Mouse (Mus musculus): ENCODE measurements at regions not wholly inside any gene's neighbourhood (a gene's known extent, or its start where the extent isn't known, plus 50 kb on each side); places are given as distances from the start of the nearest gene placed in this dataset.

GRCm38 (mm10) chr17:54821059-54821458, 522.2 kb upstream of the Slc5a7 start:
- no peak overlapping the region for H3K9ac ChIP-seq (ENCODE audit: low read depth, low read length)
- no peak overlapping the region for H3K27ac ChIP-seq (ENCODE audit: low read depth, low read length)
- ATAC-seq (ENCODE audit: low FRiP score) (no peak), DNase-seq (ENCODE audit: low spot score) (no peak)
- H3K36me3 ChIP-seq (ENCODE audit: control insufficient read depth, insufficient read depth, low read length), result no peaks in the 10 kb centered on the region
- H3K4me1 ChIP-seq (replicated peaks; ENCODE audit: control insufficient read depth, insufficient read depth, low read length), result no peaks in the 10 kb centered on the region
- no peak overlapping the region for H3K4me3 ChIP-seq (ENCODE audit: low read depth, low read length)
- no peak overlapping the region for H3K4me2 ChIP-seq (replicated peaks; ENCODE audit: low read depth, low read length)
- WGBS, result 88% methylated on average over 5 of the region's 5 CpGs
- H3K27me3 ChIP-seq (ENCODE audit: control insufficient read depth, insufficient read depth, low read length), result no peaks in the 10 kb centered on the region
- no peaks in the 10 kb centered on the region for H3K9me3 ChIP-seq (ENCODE audit: control insufficient read depth, low read length)

- ATAC-seq (ENCODE audit: low FRiP score) (no peak), DNase-seq (ENCODE audit: low spot score) (no peak)
- H3K9ac ChIP-seq (ENCODE audit: low read depth, low read length), result no peak overlapping the region
- no peak overlapping the region for H3K4me2 ChIP-seq (replicated peaks; ENCODE audit: low read depth, low read length)
- no peak overlapping the region for H3K4me3 ChIP-seq (ENCODE audit: low read depth, low read length)
- no peaks in the 10 kb centered on the region for H3K36me3 ChIP-seq (ENCODE audit: control insufficient read depth, insufficient read depth, low read length)
- WGBS, result 74% methylated on average over 1 of the region's 1 CpGs
- no peaks in the 10 kb centered on the region for H3K27me3 ChIP-seq (ENCODE audit: control insufficient read depth, insufficient read depth, low read length)
- no peaks in the 10 kb centered on the region for H3K4me1 ChIP-seq (replicated peaks; ENCODE audit: control insufficient read depth, insufficient read depth, low read length)
- no peaks in the 10 kb centered on the region for H3K9me3 ChIP-seq (ENCODE audit: control insufficient read depth, low read length)
- no peak overlapping the region for H3K27ac ChIP-seq (ENCODE audit: low read depth, low read length)
Observed at GRCm38 (mm10) chr17:54853631-54854030, 554.8 kb upstream of the Slc5a7 start.

DNA sequence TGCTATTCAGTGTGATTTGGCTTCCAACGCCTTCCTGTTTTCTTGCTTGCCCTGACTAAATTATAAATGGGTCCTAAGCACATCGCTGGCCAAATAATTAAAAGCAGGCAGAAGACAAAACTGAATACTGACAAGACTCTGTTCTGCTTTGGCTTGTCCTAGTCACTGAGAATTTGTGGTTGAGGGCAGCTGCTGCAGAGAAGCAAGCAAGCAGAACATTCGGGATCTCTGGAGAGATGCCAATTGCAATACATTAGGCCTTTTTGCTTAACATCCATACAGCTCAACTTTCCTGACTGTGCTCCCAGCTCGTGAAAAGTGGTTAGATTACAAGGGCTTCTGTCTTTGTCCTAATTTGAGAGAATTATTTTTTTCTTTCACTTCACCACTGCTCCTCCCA, 549.0 kb upstream of the St6gal2 start:
- no peak overlapping the region for H3K4me2 ChIP-seq (replicated peaks; ENCODE audit: low read depth, low read length)
- H3K36me3 ChIP-seq (ENCODE audit: control insufficient read depth, insufficient read depth, low read length), result no peaks in the 10 kb centered on the region
- H3K4me1 ChIP-seq (replicated peaks; ENCODE audit: control insufficient read depth, insufficient read depth, low read length), result no peaks in the 10 kb centered on the region
- no peak overlapping the region for H3K27ac ChIP-seq (ENCODE audit: low read depth, low read length)
- WGBS, result 65% methylated on average over 4 of the region's 4 CpGs
- no peak overlapping the region for H3K4me3 ChIP-seq (ENCODE audit: low read depth, low read length)
- no peak overlapping the region for H3K9ac ChIP-seq (ENCODE audit: low read depth, low read length)
- H3K27me3 ChIP-seq (ENCODE audit: control insufficient read depth, insufficient read depth, low read length), result no peaks in the 10 kb centered on the region
- no peaks in the 10 kb centered on the region for H3K9me3 ChIP-seq (ENCODE audit: control insufficient read depth, low read length)
- ATAC-seq (ENCODE audit: low FRiP score), result no peak
- no peak for DNase-seq (ENCODE audit: low spot score)

- H3K36me3 ChIP-seq (ENCODE audit: control insufficient read depth, insufficient read depth, low read length), result no peaks in the 10 kb centered on the region
- WGBS, result 77% methylated on average over 3 of the region's 3 CpGs
- ATAC-seq (ENCODE audit: low FRiP score) (no peak), DNase-seq (ENCODE audit: low spot score) (no peak)
- no peak overlapping the region for H3K27ac ChIP-seq (ENCODE audit: low read depth, low read length)
- H3K4me1 ChIP-seq (replicated peaks; ENCODE audit: control insufficient read depth, insufficient read depth, low read length), result no peaks in the 10 kb centered on the region
- no peaks in the 10 kb centered on the region for H3K9me3 ChIP-seq (ENCODE audit: control insufficient read depth, low read length)
- H3K4me3 ChIP-seq (ENCODE audit: low read depth, low read length), result no peak overlapping the region
- no peaks in the 10 kb centered on the region for H3K27me3 ChIP-seq (ENCODE audit: control insufficient read depth, insufficient read depth, low read length)
- H3K9ac ChIP-seq (ENCODE audit: low read depth, low read length), result no peak overlapping the region
- no peak overlapping the region for H3K4me2 ChIP-seq (replicated peaks; ENCODE audit: low read depth, low read length)
Observed at GRCm38 (mm10) chr17:54929181-54929715, 515.9 kb upstream of the St6gal2 start.

DNA sequence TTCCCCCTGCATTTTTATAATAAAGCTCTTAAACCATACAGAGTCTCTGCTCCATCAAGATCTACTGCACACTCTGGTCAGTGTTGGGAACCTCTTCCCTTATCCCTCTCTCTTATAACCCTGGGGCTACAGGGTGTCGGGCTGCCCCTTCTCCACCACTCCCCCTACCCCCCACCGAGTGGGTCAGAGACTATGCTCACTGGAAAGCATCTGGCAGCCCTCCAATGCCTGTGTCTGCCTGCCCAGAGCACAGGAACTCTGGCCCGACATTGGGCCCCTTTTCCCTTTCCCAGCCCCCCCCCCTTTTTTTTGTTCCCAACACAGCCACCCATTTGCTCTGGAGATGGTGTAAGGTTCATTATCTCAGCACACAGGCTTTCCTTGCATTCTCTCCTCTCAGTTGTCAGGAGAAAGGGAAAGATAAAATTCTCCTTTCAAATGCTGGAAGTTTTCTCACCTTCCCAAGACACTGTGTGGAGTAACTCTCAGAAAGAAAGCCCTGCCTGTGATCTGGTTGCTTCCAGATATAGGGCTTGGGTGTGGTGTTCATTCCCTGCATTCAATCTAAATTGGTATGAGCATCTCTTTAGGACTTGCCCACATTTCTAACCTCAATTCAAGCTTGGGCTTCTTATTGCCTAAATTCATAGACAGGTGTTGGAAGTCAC, 501.7 kb upstream of the St6gal2 start:
- no peak overlapping the region for H3K4me2 ChIP-seq (replicated peaks; ENCODE audit: low read depth, low read length)
- no peaks in the 10 kb centered on the region for H3K27me3 ChIP-seq (ENCODE audit: control insufficient read depth, insufficient read depth, low read length)
- no peak for DNase-seq (ENCODE audit: low spot score)
- no peaks in the 10 kb centered on the region for H3K4me1 ChIP-seq (replicated peaks; ENCODE audit: control insufficient read depth, insufficient read depth, low read length)
- no peaks in the 10 kb centered on the region for H3K36me3 ChIP-seq (ENCODE audit: control insufficient read depth, insufficient read depth, low read length)
- peak; percentile 45; the same call in 1 of the 2 replicates for ATAC-seq (ENCODE audit: low FRiP score)
- no peaks in the 10 kb centered on the region for H3K9me3 ChIP-seq (ENCODE audit: control insufficient read depth, low read length)
- no peak overlapping the region for H3K9ac ChIP-seq (ENCODE audit: low read depth, low read length)
- no peak overlapping the region for H3K27ac ChIP-seq (ENCODE audit: low read depth, low read length)
- whole genome bisulfite sequencing, result 22% methylated on average over 3 of the region's 3 CpGs
- H3K4me3 ChIP-seq (ENCODE audit: low read depth, low read length), result no peak overlapping the region

DNA sequence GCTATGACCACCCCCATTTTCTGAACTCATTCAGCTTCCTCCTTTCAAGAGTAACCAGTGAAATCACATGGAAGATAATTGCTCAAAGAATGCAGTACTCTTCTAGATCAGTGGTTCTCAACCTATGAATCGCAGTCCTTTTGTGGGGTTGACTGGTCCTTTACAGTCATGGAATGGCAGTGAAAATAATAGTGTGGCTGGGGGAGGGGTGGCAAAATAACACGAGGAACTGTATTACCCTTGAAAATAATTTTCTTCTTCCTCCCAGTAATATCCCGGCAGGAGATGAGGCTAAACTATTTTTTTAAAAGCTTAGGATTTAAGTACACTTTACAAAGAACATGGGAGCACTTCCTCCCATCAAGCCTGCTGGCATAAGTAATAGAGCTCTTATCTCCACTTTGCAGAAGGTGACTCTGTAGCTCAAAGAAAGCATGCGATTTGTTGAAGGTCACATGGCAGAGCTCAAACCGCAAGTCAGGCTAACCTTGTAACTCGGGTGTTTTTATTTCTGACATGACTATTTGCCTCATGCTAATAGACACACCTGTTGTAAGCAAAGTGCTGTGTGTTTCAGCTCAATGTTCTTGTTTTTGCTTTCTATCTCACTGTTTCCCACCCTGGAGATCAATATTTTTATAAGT, 500.8 kb upstream of the St6gal2 start:
- Histone ChIP-seq H3K27me3 (ENCODE audit: control insufficient read depth, insufficient read depth, low read length) (no peaks in the 10 kb centered on the region), H3K9me3 (ENCODE audit: control insufficient read depth, low read length) (no peaks in the 10 kb centered on the region), H3K4me3 (ENCODE audit: low read depth, low read length) (no peak overlapping the region), H3K9ac (ENCODE audit: low read depth, low read length) (no peak overlapping the region), H3K36me3 (ENCODE audit: control insufficient read depth, insufficient read depth, low read length) (no peaks in the 10 kb centered on the region), H3K27ac (ENCODE audit: low read depth, low read length) (no peak overlapping the region), H3K4me1 (replicated peaks; ENCODE audit: control insufficient read depth, insufficient read depth, low read length) (no peaks in the 10 kb centered on the region), H3K4me2 (replicated peaks; ENCODE audit: low read depth, low read length) (no peak overlapping the region)
- 74% methylated on average over 6 of the region's 6 CpGs for WGBS
- no peak for ATAC-seq (ENCODE audit: low FRiP score)
- DNase-seq (ENCODE audit: low spot score), result no peak

Data from hindbrain, embryonic 11.5 days (tissue).